Mouse (Mus musculus) embryo, embryonic 11.5 days (tissue): ENCODE data around the gene Antxr2.

Experiments
- DNase-seq: peaks from one replicate; pipeline ENCODE4 v3.0.0-alpha.2; 2012; ENCODE audit warnings: low read depth, low spot score

Gene Antxr2

DNA sequence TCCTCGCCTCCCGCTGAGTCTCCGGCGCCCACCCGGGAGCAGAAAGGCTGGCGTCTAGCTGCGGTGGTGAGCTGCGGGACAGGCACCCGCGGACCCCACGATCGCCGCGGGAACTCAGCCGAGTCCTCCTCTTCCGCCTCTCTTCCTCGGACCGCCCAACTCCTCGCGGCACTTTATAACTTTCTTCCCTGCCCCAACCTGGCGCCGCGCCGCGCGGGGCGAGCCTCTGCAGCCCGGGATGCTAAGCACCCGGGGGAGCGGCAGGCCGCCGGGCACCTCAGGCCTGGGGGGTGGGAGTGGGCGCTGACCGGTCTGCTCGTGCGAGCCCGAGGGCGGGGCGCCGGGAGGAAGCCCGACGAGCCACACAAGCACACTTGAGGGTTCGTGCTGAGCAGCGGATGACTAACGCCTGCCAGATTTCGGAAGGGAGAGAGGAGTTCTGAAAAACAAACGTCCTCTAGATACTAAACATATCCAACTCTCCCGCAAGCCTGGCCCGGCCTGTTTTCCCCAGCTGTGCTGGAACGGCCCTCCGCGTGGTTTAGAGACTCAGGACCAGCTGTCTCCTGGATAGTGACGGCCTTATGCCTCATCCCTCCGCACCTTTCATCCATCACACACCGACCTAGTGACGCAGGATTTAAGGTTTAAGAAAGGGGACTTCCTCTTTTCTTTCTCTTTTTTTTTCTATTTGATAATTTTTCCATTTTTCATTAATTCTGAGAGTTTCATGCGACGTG lies at the start of gene Antxr2:
TSS of gene Antxr2 (minus strand) at position 142 of the 740 bp plus-strand sequence.
- DNase-seq: no peak

DNA sequence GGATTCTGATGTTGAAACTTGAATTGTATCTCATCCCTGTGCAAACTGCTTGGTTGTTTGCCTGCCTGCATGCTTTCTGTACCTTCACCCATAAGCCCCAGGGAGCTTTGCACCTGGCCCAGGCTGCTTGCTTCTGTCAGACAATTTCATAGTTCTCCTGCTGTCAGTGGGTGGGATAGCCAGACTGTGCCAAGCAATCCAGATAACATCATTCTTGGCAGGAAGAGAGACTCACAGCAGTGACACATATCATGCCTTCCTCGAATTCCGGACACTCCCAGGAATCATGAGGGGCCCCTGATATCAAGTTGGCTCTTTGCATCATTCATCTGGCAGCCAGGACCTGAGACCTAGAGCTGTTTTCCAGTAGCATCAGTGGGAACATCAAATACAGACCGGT lies 45.8 kb upstream of the Antxr2 start:
- no peak for DNase-seq

GRCm38 (mm10) chr5:98069191-98069590 lies 38.3 kb upstream of the Antxr2 start:
- no peak for DNase-seq

GRCm38 (mm10) chr5:98055275-98055674 lies 24.4 kb upstream of the Antxr2 start:
- no peak for DNase-seq

- no peak for DNase-seq
Observed at GRCm38 (mm10) chr5:98054834-98055233, 24.0 kb upstream of the Antxr2 start.

DNA sequence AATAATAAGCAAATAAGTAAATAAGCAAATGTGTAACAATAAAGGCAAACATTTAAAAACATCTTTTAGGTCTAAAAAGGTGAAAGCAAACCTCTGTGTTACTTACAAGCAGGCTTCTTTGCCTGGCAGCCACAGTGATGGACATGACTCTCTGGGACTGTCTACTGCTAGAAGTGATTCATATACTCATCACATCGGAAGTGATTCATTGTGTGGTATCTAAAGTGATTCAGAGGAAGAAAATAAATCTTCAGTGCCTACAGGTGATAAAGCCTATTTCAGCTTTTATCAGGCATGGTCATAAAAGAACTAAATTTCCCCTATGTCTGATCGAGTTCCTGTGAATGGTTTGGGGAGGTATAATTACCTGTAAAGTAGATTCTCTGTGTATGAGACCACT lies 4.1 kb upstream of the Antxr2 start:
- no peak for DNase-seq

- no peak for DNase-seq
Observed at GRCm38 (mm10) chr5:98034207-98034606, 3.4 kb upstream of the Antxr2 start.

- no peak for DNase-seq
Observed at GRCm38 (mm10) chr5:98032803-98033420, 2.1 kb upstream of the Antxr2 start.

GRCm38 (mm10) chr5:98030091-98030901 lies 547 bp downstream of the Antxr2 start:
- DNase-seq: peak; percentile 46

GRCm38 (mm10) chr5:98027688-98028389 lies 3.0 kb downstream of the Antxr2 start:
- DNase-seq: no peak

- no peak for DNase-seq
Observed at GRCm38 (mm10) chr5:98025921-98026320, 4.9 kb downstream of the Antxr2 start.

- no peak for DNase-seq
Observed at GRCm38 (mm10) chr5:98024545-98024944, 6.3 kb downstream of the Antxr2 start.

GRCm38 (mm10) chr5:98021518-98021917 lies 9.3 kb downstream of the Antxr2 start:
- DNase-seq: no peak

DNA sequence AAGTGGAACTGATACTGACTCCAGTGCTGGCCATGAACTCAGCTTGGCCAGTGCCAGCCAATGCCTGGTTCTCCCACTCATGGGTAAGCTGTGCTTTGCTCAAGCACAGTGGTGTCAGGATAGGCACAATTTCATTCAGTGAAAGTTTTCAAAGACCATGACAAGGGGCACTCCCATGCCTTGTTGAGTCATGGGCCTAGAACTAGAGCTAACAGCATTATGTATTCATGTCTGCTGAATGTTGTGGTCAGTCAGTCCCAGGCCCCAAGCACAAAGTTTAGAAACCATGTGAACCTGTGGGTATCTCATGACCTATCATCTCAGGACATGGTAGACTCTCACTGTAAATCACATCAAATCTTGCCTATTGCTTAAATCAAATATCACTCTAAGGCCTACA lies 10.2 kb downstream of the Antxr2 start:
- DNase-seq: no peak

DNA sequence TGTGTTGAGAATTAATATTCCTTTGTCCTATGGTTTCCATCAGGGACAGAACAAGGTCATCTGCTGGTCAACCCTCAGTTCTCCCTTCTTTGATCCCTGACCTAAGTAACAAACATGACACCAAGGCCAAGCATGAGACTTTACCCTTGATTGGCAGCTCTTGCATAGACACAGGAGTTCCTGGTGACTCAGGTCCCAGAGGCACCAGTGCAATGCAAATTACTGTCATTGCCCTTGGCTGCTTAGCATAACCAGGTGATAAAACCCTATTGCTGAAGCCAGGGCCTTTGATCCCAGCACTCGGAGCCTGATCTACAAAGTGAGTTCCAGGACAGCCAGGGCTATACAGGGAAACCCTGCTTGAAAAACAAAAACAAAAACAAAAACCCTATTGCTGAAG lies 11.4 kb downstream of the Antxr2 start:
- no peak for DNase-seq

DNA sequence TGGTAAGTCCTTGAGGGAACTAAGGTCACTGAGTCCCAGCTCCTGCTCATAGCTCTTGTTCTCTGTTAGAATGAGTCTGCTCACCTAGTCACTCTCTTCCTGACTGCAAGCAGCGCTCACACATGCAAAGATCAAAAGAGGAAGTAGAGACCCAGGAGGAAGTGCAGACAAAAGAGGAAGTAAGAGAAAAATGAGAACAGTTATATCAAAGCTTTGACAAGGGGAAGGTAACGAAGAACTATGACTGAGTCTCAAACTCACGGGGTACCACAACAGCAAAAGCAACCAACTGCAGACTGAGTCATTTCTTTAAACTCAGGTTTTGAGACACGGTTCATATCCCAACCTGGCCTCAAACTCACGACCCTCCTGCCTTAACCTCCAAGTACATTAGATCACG lies 12.7 kb downstream of the Antxr2 start:
- DNase-seq: no peak

- DNase-seq: no peak
Observed at GRCm38 (mm10) chr5:98016247-98017203, 14.3 kb downstream of the Antxr2 start.

GRCm38 (mm10) chr5:98005751-98006150 lies 25.1 kb downstream of the Antxr2 start:
- DNase-seq: no peak

- no peak for DNase-seq
Observed at GRCm38 (mm10) chr5:97999261-97999824, 31.5 kb downstream of the Antxr2 start.

DNA sequence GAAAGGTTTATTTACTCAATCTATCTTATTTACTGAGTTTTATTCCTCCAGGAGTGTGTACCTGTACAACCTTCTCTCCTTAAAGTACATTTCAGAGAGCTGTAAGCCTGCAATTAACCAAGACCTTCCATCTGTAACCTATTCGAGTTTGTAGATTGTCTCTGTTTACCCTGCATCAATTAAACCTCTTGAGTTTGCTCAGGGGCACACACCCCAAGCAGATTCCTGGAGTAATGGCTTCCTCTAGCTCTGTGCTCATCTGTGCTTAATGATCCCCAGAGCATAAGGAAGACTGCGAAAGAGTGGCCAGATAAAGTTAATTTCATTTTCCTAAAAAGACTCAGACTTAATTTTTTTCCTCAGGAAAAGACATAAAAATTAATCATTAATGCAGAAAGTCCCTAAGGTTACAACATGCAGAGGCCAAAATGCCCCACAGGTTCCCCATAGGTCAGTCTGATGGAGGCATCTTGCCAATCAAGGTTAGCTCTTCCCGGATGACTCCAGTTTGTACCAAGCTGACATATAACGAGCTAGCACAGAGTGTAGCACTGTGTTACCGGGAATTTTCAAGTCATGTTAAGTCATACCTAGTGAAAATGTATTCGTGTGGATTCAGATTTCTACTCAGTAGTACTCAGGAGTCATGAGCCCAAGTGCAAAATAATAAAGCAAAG lies 34.2 kb downstream of the Antxr2 start:
- DNase-seq: no peak
